Mouse (Mus musculus) heart, postnatal 0 days (tissue): ENCODE data around the gene Amhr2.

Source experiments
- CTCF ChIP-seq: IDR thresholded peaks from 2 replicates; pipeline ENCODE4 v1.5.1; 2016; ENCODE audit warnings: antibody characterized with exemption, control low read depth, low read depth
- EP300 ChIP-seq: IDR thresholded peaks from 2 replicates; pipeline ENCODE4 v1.6.1; 2016; ENCODE audit warnings: antibody characterized with exemption, low read depth

DNA sequence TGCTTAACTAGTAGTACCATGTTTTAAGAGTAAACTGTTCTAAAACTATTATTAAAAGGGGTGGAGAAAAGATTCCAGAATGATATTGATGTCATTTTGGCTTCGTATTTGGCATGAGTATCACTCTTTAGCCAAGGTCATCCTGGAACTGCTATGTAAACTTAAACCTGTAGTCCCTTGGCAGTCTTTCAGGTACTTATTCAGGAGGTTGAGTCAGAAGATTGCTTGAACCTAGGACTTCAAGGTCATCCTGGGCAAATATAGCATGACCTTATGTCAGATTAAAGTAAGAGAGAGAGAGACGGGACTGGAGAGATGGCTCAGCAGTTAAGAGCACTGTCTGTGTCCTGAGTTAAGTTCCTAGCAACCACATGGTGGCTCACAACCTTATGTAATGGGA, 20.5 kb upstream of the Amhr2 start:
- TF ChIP-seq CTCF (no peak), EP300 (no peak)
